Mouse (Mus musculus): ENCODE data around the gene Muc15.

Gene Muc15

DNA sequence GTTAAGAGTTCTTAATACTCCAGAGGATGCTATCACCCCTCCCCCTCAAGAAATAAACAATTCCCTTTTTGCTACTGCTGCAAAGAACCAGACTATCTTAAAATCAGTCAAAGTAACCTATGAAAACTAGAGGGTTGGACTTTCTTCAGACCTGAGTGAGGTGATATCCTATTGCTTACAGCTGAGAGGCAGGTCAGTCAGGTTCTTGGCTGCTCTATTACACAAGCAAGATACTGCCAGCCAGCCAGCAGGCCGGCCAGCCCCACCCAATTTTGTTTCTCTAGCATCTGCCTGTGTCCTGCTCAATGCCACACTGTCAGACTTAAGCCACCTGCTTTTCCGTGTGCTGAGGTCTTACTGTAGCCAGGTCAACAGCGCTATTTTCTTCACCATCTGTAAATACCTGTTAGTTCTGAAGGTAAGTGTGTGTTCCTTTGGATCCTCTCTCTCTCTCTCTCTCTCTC is at the start of gene Muc15:
Gene Muc15 (plus strand): TSS at position 51 of the 464 bp plus-strand sequence.
- peak; percentile 33 for DNase-seq (ENCODE audit: extremely low read depth, low read depth, low spot score)

DNA sequence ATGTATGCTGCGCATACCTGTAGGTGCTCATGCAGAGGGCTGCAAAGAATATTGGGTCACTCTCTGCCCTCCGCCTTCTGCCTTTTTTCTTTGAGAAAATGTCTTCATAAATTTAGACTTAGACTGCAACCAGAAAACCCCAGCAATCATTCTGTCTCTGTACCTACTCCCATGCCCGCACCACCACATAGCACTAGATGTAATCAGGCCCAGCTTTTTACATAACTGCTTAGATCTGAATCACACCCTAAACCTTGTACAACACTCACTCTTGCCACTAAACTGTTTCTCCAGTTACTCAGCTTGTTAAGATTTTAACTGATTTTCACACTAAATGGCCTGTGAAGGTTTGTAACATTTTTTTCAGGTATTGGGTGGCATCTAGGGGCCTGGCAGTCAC is 11.7 kb upstream of the Muc15 start:
- DNase-seq (ENCODE audit: extremely low read depth, low read depth, low spot score): no peak

DNA sequence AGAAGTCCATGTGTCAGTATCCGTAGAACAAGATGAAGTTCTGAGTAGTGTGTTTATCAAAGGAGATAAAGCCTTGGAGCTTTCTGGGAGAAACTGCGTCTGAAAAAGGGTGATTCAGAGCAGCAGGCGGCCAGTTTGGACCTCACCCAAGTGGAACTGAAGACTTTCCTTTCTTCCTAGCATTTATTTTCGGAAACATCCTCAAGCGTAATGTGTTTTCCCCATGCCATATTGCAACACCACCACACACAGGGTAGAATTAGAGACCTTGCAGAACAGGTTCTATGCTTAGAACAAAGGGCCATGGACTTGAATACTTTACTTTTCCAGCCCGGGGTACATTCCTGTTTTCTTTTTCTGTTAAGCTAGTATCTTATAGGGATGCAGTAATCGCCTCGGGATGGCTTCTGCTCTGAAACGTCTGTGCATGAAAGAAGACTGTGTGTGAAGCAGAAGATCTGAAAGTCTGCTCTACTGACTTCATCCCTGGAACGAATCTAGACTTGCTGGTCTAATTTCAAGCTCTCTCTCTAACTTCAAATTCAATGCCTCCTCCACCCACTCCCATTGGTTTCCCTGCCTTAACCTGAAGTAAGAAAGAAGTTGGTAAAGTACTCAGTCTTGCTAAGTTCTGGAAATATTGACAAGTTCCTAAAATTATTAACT is 11.0 kb upstream of the Muc15 start:
- peak; percentile 94 for DNase-seq (ENCODE audit: extremely low read depth, low read depth, low spot score)

DNA sequence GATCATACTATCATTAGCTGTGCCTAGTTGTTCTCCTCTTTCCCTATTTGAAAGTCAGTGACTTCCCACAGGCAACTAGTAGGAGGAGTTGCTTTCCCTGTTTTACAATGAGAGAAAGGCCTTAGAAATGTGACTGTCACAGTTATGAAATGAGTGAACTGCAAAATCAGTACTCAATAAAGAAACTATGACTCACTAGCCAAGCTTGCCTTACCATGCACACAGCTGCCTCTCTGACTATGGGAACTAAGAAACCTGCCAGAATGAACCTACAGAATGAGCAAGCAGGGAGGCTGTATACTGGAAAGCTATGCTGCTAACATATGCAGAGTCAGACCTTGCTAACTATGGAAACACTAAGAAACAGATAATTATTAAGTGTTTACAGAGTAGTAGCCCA is 2.1 kb upstream of the Muc15 start:
- peak; percentile 30 for DNase-seq (ENCODE audit: extremely low read depth, low read depth, low spot score)

DNA sequence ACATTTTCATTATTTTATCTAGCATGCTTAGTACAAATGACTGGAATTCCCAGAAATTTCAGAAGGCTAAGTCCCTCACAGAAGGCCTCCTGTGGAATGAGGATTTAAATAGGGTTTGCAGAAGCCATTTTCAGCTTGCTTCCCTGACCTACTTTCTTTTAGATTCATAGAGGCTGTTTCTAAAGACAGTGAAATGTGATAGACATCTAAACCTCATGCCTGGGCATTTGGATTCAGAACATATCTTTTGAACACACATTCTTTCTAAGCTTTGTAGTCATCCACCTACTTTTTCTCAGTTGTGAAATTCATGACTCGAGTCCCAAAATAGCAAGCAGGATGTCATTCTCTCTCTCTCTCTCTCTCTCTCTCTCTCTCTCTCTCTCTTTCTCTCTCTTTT is 1.1 kb downstream of the Muc15 start:
- DNase-seq (ENCODE audit: extremely low read depth, low read depth, low spot score): no peak

DNA sequence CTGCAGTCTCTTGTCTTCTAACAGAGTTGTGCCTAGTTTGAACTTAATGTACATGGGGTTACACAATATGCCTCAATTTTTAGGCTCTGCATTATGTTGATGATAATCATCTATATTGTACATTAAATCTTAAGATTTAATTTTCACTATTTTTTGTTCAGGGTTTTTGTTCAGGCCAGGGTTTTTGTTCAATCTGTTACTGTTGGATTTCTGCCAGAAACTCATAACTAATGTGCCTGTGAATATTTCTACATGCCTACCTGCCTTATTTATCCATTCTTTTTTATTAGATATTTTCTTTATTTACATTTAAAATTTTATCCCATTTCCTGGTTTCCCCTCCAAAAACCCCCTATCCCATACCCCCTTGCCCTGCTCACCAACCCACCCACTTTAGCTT is 5.0 kb downstream of the Muc15 start:
- no peak for DNase-seq (ENCODE audit: extremely low read depth, low read depth, low spot score)

DNA sequence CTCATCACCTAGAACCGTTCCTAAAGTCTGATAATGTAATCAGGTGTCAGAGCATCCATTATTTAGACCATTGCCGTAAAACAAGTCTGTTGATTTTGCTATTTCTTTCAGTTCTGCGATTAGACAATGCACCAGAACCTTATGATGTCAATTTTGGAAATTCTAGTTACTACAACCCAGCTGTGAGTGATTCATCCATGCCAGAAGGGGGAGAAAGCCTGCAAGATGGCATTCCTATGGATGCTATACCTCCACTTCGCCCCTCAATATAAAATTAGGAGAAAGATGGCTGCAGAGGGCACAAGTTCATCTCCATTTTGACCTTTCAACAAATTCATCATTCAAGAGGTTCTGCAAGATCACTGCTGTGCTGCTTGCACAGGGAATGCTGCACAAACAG is 16.1 kb downstream of the Muc15 start:
- no peak for DNase-seq (ENCODE audit: extremely low read depth, low read depth, low spot score)

DNA sequence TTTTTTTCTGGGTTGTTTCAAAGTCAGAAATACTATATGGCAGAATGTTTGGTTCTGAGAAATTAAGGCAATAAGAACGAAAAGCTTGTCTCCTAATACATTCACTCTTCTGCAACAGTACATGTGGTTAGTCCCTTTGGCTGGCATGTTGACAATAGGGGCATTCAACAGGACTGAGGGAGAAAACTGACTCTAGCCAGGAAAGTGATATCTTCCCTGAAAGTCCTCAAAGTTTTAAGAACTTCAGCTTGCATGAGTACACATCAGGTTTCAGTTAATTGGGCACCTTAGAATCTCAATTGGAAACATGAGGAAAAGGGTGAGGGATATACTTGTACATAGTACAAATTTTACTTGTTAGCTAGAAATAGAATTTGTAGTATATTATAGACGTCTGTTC is 16.8 kb downstream of the Muc15 start:
- no peak for DNase-seq (ENCODE audit: extremely low read depth, low read depth, low spot score)

DNA sequence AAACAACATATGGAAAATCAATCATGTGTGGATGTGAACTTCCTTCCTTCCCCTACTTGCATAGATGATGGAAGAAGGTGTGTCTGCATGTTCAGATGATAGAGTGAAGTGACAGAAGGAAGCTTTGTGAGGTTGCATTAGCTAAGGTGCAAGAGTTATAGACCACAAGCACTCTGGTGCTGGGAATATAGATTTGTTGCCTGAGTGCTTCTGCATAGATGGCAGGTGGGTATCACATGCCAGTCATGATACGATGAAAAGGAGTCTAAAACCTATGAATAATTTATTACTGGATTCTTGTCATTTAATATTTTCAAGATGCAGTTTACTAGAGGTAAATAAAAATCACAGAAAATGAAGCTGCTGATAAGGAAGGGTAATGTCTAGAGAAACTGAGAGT is 18.6 kb downstream of the Muc15 start:
- DNase-seq (ENCODE audit: extremely low read depth, low read depth, low spot score): no peak

DNA sequence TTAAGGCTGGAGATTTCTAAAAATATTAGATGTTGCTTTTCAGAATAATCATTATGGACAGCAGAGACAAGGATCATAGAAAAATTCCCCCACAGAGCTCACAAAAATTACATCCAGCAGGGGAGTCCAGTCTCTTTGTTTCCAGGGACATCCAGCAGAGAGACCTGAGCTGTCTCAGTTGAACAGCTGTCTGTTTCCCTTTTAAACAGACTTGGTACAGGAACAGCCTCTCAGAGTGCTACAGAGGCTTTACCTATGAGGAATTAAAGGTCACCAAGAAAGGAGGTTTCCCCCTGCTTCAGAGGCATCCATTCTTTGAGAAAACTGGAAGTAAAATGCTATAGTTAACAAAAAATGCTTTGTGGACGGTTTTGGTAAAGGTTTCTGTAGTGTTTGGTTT is 19.4 kb downstream of the Muc15 start:
- DNase-seq (ENCODE audit: extremely low read depth, low read depth, low spot score): no peak

DNA sequence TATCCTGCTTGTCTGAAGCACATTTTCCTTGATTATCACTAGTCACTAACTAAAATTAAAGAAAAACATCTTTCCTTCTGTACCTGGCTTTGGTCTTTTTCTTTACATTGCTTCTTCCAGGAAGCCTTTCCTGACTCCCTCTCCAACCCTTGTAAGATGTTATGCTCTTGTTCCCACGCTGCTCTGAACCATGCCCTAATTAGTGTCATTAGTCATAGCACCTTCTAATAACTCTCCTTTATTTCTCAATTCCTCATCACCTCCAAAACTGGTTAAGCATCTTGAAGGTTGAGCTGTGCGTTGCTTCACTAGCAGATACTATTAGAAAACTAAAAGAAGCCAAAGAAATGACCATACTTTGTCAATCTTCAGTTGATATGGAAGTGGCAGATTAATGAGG is 36.4 kb downstream of the Muc15 start:
- DNase-seq (ENCODE audit: extremely low read depth, low read depth, low spot score): peak; percentile 62

DNA sequence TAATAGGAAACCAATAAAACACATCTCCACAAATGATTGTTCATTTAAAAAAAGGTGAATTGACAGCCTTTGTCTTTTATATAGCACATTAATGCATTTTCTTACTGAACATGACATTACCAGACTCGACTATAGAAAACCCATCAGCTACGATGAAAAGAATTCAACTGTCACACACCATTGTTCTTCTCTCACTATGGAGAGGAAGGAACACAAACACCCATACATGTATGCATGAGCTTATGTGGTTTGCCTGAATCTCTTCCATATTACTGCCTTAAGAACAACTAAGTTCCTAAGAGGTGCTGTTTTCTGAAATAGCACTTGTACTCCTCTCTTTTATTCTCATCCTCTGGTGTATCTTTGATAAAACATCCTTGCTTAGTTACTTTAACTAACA is 38.3 kb downstream of the Muc15 start:
- no peak for DNase-seq (ENCODE audit: extremely low read depth, low read depth, low spot score)

DNA sequence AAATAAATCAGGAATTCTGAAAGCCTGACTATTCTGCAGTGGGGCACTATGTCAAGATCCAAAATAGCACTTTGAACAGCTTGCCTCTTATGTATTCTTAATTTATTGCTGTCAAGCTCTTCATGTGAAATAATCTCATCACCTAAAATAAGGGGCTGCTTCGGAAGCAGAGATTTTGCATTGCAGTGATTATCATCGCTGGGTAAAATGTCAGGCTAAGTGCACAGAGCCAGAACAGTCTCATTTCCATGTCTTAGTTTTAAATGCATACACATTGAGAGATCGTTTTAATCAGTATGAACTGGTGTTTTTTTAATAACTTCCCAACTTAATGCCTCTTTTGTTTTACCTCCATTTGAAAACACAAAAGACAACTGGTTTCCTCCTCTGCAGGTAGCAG is 66.3 kb downstream of the Muc15 start:
- DNase-seq (ENCODE audit: extremely low read depth, low read depth, low spot score): no peak

All from fat pad, adult 2 months (tissue).